Mouse (Mus musculus): ENCODE results near the gene Jchain. TPM values are rescaled to one million over a fixed set of nuclear protein-coding genes. Genes with fewer than 3 reads are reported as not detected.
A peak's percentile ranks its signal among the peaks of the same experiment; 100 is the strongest.
"Not testable (repeated sequence)": the region's sequence is repeated elsewhere in the genome, so short reads cannot be mapped to it uniquely, and the experiment has no call there.

Jchain gene
- polyA plus RNA-seq, 1 experiment = not detected

- peak within 1 kb of the TSS; percentile 91 for H3K9ac ChIP-seq (ENCODE audit: low read depth, poor library complexity, severe bottlenecking)
- H3K4me1 ChIP-seq (ENCODE audit: control insufficient read depth, insufficient read depth, low read length) = no peaks in the 10 kb centered on the region
- H3K27ac ChIP-seq (ENCODE audit: insufficient read depth, low read length) = peak within 1 kb of the TSS; percentile 35; the same call in 1 of the 2 replicates
- peak; percentile 65 for TF ChIP-seq CTCF (IDR thresholded peaks at IDR 0.05; ENCODE audit: low read depth, low read length)
- TF ChIP-seq EP300 (IDR thresholded peaks at IDR 0.05; ENCODE audit: insufficient read depth, low read depth, low read length) = no peak
- TF ChIP-seq POLR2A (IDR thresholded peaks at IDR 0.05; ENCODE audit: insufficient read depth, low read length) = peak; percentile 42
- peaks cover 9% of the 10 kb centered on the region for H3K36me3 ChIP-seq (ENCODE audit: control insufficient read depth, insufficient read depth, low read length, poor library complexity, severe bottlenecking)
- no peaks in the 10 kb centered on the region for H3K27me3 ChIP-seq (ENCODE audit: control insufficient read depth, insufficient read depth, low read length, poor library complexity, severe bottlenecking)
- peak within 1 kb of the TSS; percentile 89 for H3K4me3 ChIP-seq (ENCODE audit: low read depth, low read length)
- H3K9me3 ChIP-seq (replicated peaks; ENCODE audit: control insufficient read depth, insufficient read depth, low read length, poor library complexity, severe bottlenecking) = no peaks in the 10 kb centered on the region
Observed at GRCm38 (mm10) chr5:88554086-88554886, 26.6 kb upstream of the Jchain start, which contains the start of gene Utp3. TSS of gene Utp3 (plus strand) at chr5:88554462.

GRCm38 (mm10) chr5:88553271-88554085, 25.8 kb upstream of the Jchain start:
- Histone ChIP-seq H3K4me3 (ENCODE audit: low read depth, low read length) (peak overlapping the region; percentile 89), H3K27ac (ENCODE audit: insufficient read depth, low read length) (peak overlapping the region; percentile 35; the same call in 1 of the 2 replicates), H3K27me3 (ENCODE audit: control insufficient read depth, insufficient read depth, low read length, poor library complexity, severe bottlenecking) (no peaks in the 10 kb centered on the region), H3K9me3 (replicated peaks; ENCODE audit: control insufficient read depth, insufficient read depth, low read length, poor library complexity, severe bottlenecking) (no peaks in the 10 kb centered on the region), H3K36me3 (ENCODE audit: control insufficient read depth, insufficient read depth, low read length, poor library complexity, severe bottlenecking) (peaks cover 9% of the 10 kb centered on the region), H3K4me1 (ENCODE audit: control insufficient read depth, insufficient read depth, low read length) (no peaks in the 10 kb centered on the region), H3K9ac (ENCODE audit: low read depth, poor library complexity, severe bottlenecking) (peak overlapping the region; percentile 91)
- TF ChIP-seq EP300 (IDR thresholded peaks at IDR 0.05; ENCODE audit: insufficient read depth, low read depth, low read length) (no peak), POLR2A (IDR thresholded peaks at IDR 0.05; ENCODE audit: insufficient read depth, low read length) (no peak), CTCF (IDR thresholded peaks at IDR 0.05; ENCODE audit: low read depth, low read length) (no peak)

GRCm38 (mm10) chr5:88545536-88545935, 17.8 kb upstream of the Jchain start:
- TF ChIP-seq CTCF (IDR thresholded peaks at IDR 0.05; ENCODE audit: low read depth, low read length) (no peak), EP300 (IDR thresholded peaks at IDR 0.05; ENCODE audit: insufficient read depth, low read depth, low read length) (no peak), POLR2A (IDR thresholded peaks at IDR 0.05; ENCODE audit: insufficient read depth, low read length) (no peak)
- peak overlapping the region; percentile 61 for H3K4me3 ChIP-seq (ENCODE audit: low read depth, low read length)
- H3K9me3 ChIP-seq (replicated peaks; ENCODE audit: control insufficient read depth, insufficient read depth, low read length, poor library complexity, severe bottlenecking) = no peaks in the 10 kb centered on the region
- no peaks in the 10 kb centered on the region for H3K4me1 ChIP-seq (ENCODE audit: control insufficient read depth, insufficient read depth, low read length)
- H3K36me3 ChIP-seq (ENCODE audit: control insufficient read depth, insufficient read depth, low read length, poor library complexity, severe bottlenecking) = no peaks in the 10 kb centered on the region
- peak overlapping the region; percentile 72 for H3K9ac ChIP-seq (ENCODE audit: low read depth, poor library complexity, severe bottlenecking)
- peak overlapping the region; percentile 63; the same call in 1 of the 2 replicates for H3K27ac ChIP-seq (ENCODE audit: insufficient read depth, low read length)
- no peaks in the 10 kb centered on the region for H3K27me3 ChIP-seq (ENCODE audit: control insufficient read depth, insufficient read depth, low read length, poor library complexity, severe bottlenecking)

GRCm38 (mm10) chr5:88544411-88544810, 16.7 kb upstream of the Jchain start:
- H3K4me1 ChIP-seq (ENCODE audit: control insufficient read depth, insufficient read depth, low read length); H3K4me3 ChIP-seq (ENCODE audit: low read depth, low read length); H3K9me3 ChIP-seq (replicated peaks; ENCODE audit: control insufficient read depth, insufficient read depth, low read length, poor library complexity, severe bottlenecking): not testable (repeated sequence)

GRCm38 (mm10) chr5:88542651-88543282, 15.1 kb upstream of the Jchain start:
- TF ChIP-seq EP300 (IDR thresholded peaks at IDR 0.05; ENCODE audit: insufficient read depth, low read depth, low read length) = no peak
- no peak for TF ChIP-seq CTCF (IDR thresholded peaks at IDR 0.05; ENCODE audit: low read depth, low read length)
- no peak for TF ChIP-seq POLR2A (IDR thresholded peaks at IDR 0.05; ENCODE audit: insufficient read depth, low read length)
- Histone ChIP-seq H3K4me1 (ENCODE audit: control insufficient read depth, insufficient read depth, low read length) (no peaks in the 10 kb centered on the region), H3K36me3 (ENCODE audit: control insufficient read depth, insufficient read depth, low read length, poor library complexity, severe bottlenecking) (no peaks in the 10 kb centered on the region), H3K9me3 (replicated peaks; ENCODE audit: control insufficient read depth, insufficient read depth, low read length, poor library complexity, severe bottlenecking) (no peaks in the 10 kb centered on the region), H3K27ac (ENCODE audit: insufficient read depth, low read length) (no peak overlapping the region), H3K9ac (ENCODE audit: low read depth, poor library complexity, severe bottlenecking) (no peak overlapping the region), H3K4me3 (ENCODE audit: low read depth, low read length) (no peak overlapping the region), H3K27me3 (ENCODE audit: control insufficient read depth, insufficient read depth, low read length, poor library complexity, severe bottlenecking) (no peaks in the 10 kb centered on the region)

More at GRCm38 (mm10) chr5:88544411-88544810, 16.7 kb upstream of the Jchain start:
- H3K36me3 ChIP-seq (ENCODE audit: control insufficient read depth, insufficient read depth, low read length, poor library complexity, severe bottlenecking); H3K27me3 ChIP-seq (ENCODE audit: control insufficient read depth, insufficient read depth, low read length, poor library complexity, severe bottlenecking); H3K9ac ChIP-seq (ENCODE audit: low read depth, poor library complexity, severe bottlenecking); H3K27ac ChIP-seq (ENCODE audit: insufficient read depth, low read length): not testable (repeated sequence)

Measured in ES-Bruce4 (cell line).